ENCODE assay signal across 9 mouse cellular contexts in genomic region chr3:57573898-57574570, GRCm38 (mm10). TPM values are rescaled to one million over a fixed set of nuclear protein-coding genes. Genes with fewer than 3 reads are reported as not detected.
A peak's percentile ranks its signal among the peaks of the same experiment; 100 is the strongest.
DNase-seq lines count a peak whose midpoint lies in the region; ATAC-seq and TF ChIP-seq lines count a peak whose summit lies in the region.
"Had no signal": no experiment of that assay in that cellular context is flagged by ENCODE, and none has a peak within 500 bp of the region (broad histone marks: within the 10 kb centered on the region; RNA-seq: fewer than 3 reads in every experiment).

No protein-coding gene starts in this region.

- H3K4me1 ChIP-seq in cortical plate, adult 2 months (ENCODE audit: control insufficient read depth, insufficient read depth, low read length), result no peaks in the 10 kb centered on the region
- H3K4me1 ChIP-seq in hindbrain, embryonic 12.5 days, result peaks cover 20% of the 10 kb centered on the region
- H3K4me1 ChIP-seq in midbrain, embryonic 15.5 days, result peaks cover 17% of the 10 kb centered on the region; the same call in 1 of the 2 replicates

- no peaks in the 10 kb centered on the region for H3K9me3 ChIP-seq in hindbrain, embryonic 12.5 days (replicated peaks)
- no peaks in the 10 kb centered on the region for H3K9me3 ChIP-seq in midbrain, embryonic 15.5 days

- no peak for DNase-seq in gastrocnemius, adult 2 months
- DNase-seq in gastrocnemius, adult 8-10 months (ENCODE audit: low spot score in 2 of 2), result no peak
- no peak for DNase-seq in adrenal gland, postnatal 4 days (ENCODE audit: low spot score in 2 of 2)
- DNase-seq in thymus, postnatal 4 days, result no peak
- DNase-seq in left cerebral cortex, postnatal 4 days, result no peak

- no peak for TF ChIP-seq CTCF in gastrocnemius, adult 2 months (IDR thresholded peaks at IDR 0.05)
- TF ChIP-seq CTCF in cortical plate, adult 2 months (IDR thresholded peaks at IDR 0.05; ENCODE audit: extremely low read depth, insufficient read depth, low read length), result no peak

- WGBS in hindbrain, embryonic 12.5 days, result 39% methylated on average over 14 of the region's 14 CpGs
- 53% methylated on average over 14 of the region's 14 CpGs for WGBS in midbrain, embryonic 15.5 days

- H3K4me3 ChIP-seq in gastrocnemius, adult 2 months, result peak overlapping the region; percentile 88
- H3K4me3 ChIP-seq in cortical plate, adult 2 months (ENCODE audit: insufficient read depth, low read length), result peak overlapping the region; percentile 29
- peak overlapping the region; percentile 78 for H3K4me3 ChIP-seq in hindbrain, embryonic 12.5 days
- peak overlapping the region; percentile 73 for H3K4me3 ChIP-seq in midbrain, embryonic 15.5 days

- no peaks in the 10 kb centered on the region for H3K27me3 ChIP-seq in hindbrain, embryonic 12.5 days
- H3K27me3 ChIP-seq in midbrain, embryonic 15.5 days (replicated peaks), result no peaks in the 10 kb centered on the region

- intact Hi-C loops in gastrocnemius, adult 2 months (cut with DNase I), result loop anchor here (2.0 kb wide), 1 partner anchor 103 kb away; no protein-coding TSS in a partner anchor
- intact Hi-C loops in left cerebral cortex, postnatal 4 days (cut with DNase I), result no loop called here

- TF ChIP-seq POLR2A in cortical plate, adult 2 months (IDR thresholded peaks at IDR 0.05; ENCODE audit: extremely low read depth, insufficient read depth, low read length), result no peak

- 0 out of 2 replicates have a peak, but pooled peaks cover 10% of the 10 kb centered on the region for H3K36me3 ChIP-seq in hindbrain, embryonic 12.5 days
- no peaks in the 10 kb centered on the region for H3K36me3 ChIP-seq in midbrain, embryonic 15.5 days (replicated peaks)

- no peak for ATAC-seq in hindbrain, embryonic 12.5 days (ENCODE audit: low FRiP score)
- no peak for ATAC-seq in midbrain, embryonic 15.5 days (replicated peaks)

- H3K4me2 ChIP-seq in hindbrain, embryonic 12.5 days (replicated peaks), result peak overlapping the region; percentile 95
- peak overlapping the region; percentile 99 for H3K4me2 ChIP-seq in midbrain, embryonic 15.5 days

- H3K27ac ChIP-seq in gastrocnemius, adult 2 months, result peak overlapping the region; percentile 98
- no peak overlapping the region for H3K27ac ChIP-seq in cortical plate, adult 2 months (ENCODE audit: insufficient read depth, low read length)
- H3K27ac ChIP-seq in hindbrain, embryonic 12.5 days, result no peak overlapping the region
- H3K27ac ChIP-seq in midbrain, embryonic 15.5 days, result no peak overlapping the region

- peak overlapping the region; percentile 80 for H3K9ac ChIP-seq in hindbrain, embryonic 12.5 days
- no peak overlapping the region for H3K9ac ChIP-seq in midbrain, embryonic 15.5 days

RNA-seq across cellular contexts. Expression of gene Wwtr1, which starts 1.7 kb away (rescaled TPM):
- total RNA-seq in gastrocnemius, adult 2 months (2021), result 10 to 100 TPM; 22.4 to 31.7 TPM
- 10 to 100 TPM; 18.0 to 26.9 (median 22.4) TPM for total RNA-seq in gastrocnemius, adult 8-10 months (2022)
- 11.0 and 11.6 TPM in 2 replicates for polyA plus RNA-seq in cortical plate, adult 2 months (2012; rRNA removed)
- 13.9 and 14.2 TPM in 2 replicates for polyA plus RNA-seq in hindbrain, embryonic 12.5 days (2016; fragmentation: Nextera tagmentation; extraction: Ambion mirVana)
- 7.5 and 7.9 TPM in 2 replicates for polyA plus RNA-seq in midbrain, embryonic 15.5 days (2015; fragmentation: Nextera tagmentation; extraction: Ambion mirVana)
- total RNA-seq in adrenal gland, postnatal 4 days (2021), result 10 to 100 TPM; 50.6 to 52.3 TPM
- 10 to 100 TPM; 18.2 to 21.6 TPM for total RNA-seq in left cerebral cortex, postnatal 4 days (2021)
- polyA plus RNA-seq: erythroblast, embryonic 14.5 days had no signal

Comparison
In these comparisons a context has a peak if more than half of its experiments do, and no peak if none do; other contexts are left out.
1. H3K4me3 ChIP-seq: peak in every context shown above with its lines; median percentile 88 in gastrocnemius, adult 2 months; 78 in hindbrain, embryonic 12.5 days; 73 in midbrain, embryonic 15.5 days; 29 in cortical plate, adult 2 months.